Mouse (Mus musculus) adrenal gland, postnatal 10 days (tissue): ENCODE data around the gene Cers3. TPM values are rescaled to one million over a fixed set of nuclear protein-coding genes. Genes with fewer than 3 reads are reported as not detected.

Experiments
- DNase-seq: peaks from one replicate; pipeline ENCODE4 v3.0.0; 2021; ENCODE audit warnings: mixed read lengths
- total RNA-seq, 2 experiments: library from RNA; stranded (reverse); gene quantifications; 2 replicates each; pipeline ENCODE4 v1.2.3; 2021

The Cers3 gene
- total RNA-seq, 2 experiments from 2014 or later, result 0.12 TPM; not detected in 1

GRCm38 (mm10) chr7:66779944-66780942 lies 36.9 kb downstream of the Cers3 start:
- DNase-seq, result no peak

- peak; percentile 43 for DNase-seq
Measured at GRCm38 (mm10) chr7:66786476-66786875, 43.2 kb downstream of the Cers3 start.

- peak; percentile 44 for DNase-seq
Measured at GRCm38 (mm10) chr7:66787816-66788215, 44.5 kb downstream of the Cers3 start.

- peak; percentile 23 for DNase-seq
Measured at GRCm38 (mm10) chr7:66789860-66790748, 46.8 kb downstream of the Cers3 start.

- no peak for DNase-seq
Measured at GRCm38 (mm10) chr7:66791022-66791421, 47.7 kb downstream of the Cers3 start.

- no peak for DNase-seq
Measured at GRCm38 (mm10) chr7:66796909-66797308, 53.6 kb downstream of the Cers3 start.

GRCm38 (mm10) chr7:66797345-66797744 lies 54.0 kb downstream of the Cers3 start:
- DNase-seq, result no peak

- no peak for DNase-seq
Measured at GRCm38 (mm10) chr7:66798826-66799225, 55.5 kb downstream of the Cers3 start.

- DNase-seq, result no peak
Measured at GRCm38 (mm10) chr7:66800784-66801183, 57.5 kb downstream of the Cers3 start.

- DNase-seq, result peak; percentile 76
Measured at GRCm38 (mm10) chr7:66801785-66802184, 58.5 kb downstream of the Cers3 start.

- no peak for DNase-seq
Measured at GRCm38 (mm10) chr7:66803798-66804197, 60.5 kb downstream of the Cers3 start.

GRCm38 (mm10) chr7:66806801-66807200 lies 63.5 kb downstream of the Cers3 start:
- no peak for DNase-seq

GRCm38 (mm10) chr7:66810436-66810835 lies 67.1 kb downstream of the Cers3 start:
- DNase-seq, result no peak

GRCm38 (mm10) chr7:66811294-66811693 lies 68.0 kb downstream of the Cers3 start:
- DNase-seq, result no peak

GRCm38 (mm10) chr7:66812289-66812688 lies 69.0 kb downstream of the Cers3 start:
- no peak for DNase-seq

- no peak for DNase-seq
Measured at GRCm38 (mm10) chr7:66812737-66813136, 69.4 kb downstream of the Cers3 start.

GRCm38 (mm10) chr7:66813172-66813571 lies 69.9 kb downstream of the Cers3 start:
- DNase-seq, result no peak

GRCm38 (mm10) chr7:66815526-66815925 lies 72.2 kb downstream of the Cers3 start:
- no peak for DNase-seq

GRCm38 (mm10) chr7:66820034-66820433 lies 76.7 kb downstream of the Cers3 start:
- DNase-seq, result peak; percentile 68

- DNase-seq, result no peak
Measured at GRCm38 (mm10) chr7:66830803-66831202, 87.5 kb downstream of the Cers3 start.

- DNase-seq, result peak; percentile 65
Measured at GRCm38 (mm10) chr7:66831295-66831694, 88.0 kb downstream of the Cers3 start.

- peak; percentile 95 for DNase-seq
Measured at GRCm38 (mm10) chr7:66839463-66840007, 96.2 kb downstream of the Cers3 start, which contains the start of gene Adamts17. Gene Adamts17, plus strand, starts transcription at chr7:66839735.
